Mouse (Mus musculus): ENCODE results near the gene Dlgap5. TPM values are rescaled to one million over a fixed set of nuclear protein-coding genes. Genes with fewer than 3 reads are reported as not detected.
A peak's percentile ranks its signal among the peaks of the same experiment; 100 is the strongest.

Gene Dlgap5
- polyA plus RNA-seq, 1 experiment from 2014 or later: 49.5 TPM

DNA sequence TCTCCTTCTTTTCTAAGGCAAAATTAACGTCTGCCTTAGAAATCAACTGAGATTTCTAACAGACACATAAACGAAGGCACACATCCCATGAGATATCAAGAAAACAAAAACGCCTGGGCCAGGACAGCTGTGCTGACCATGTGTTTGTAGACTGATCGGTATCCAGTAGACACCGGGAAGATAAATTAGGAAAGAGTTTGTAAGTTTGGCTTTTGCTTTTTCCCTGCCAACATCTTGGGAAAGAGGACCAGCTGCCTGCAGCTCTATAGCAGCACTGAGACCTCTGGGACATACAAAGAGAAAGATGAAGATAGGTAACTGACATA, 422 bp upstream of the Dlgap5 start:
- ATAC-seq (ENCODE audit: insufficient number of reproducible peaks, insufficient read depth, low FRiP score, low read depth): no peak
- peak overlapping the region; percentile 27; the same call in 1 of the 2 replicates for H3K27ac ChIP-seq (ENCODE audit: low read length)
- H3K27me3 ChIP-seq (ENCODE audit: control insufficient read depth, insufficient read depth, low read length): no peaks in the 10 kb centered on the region
- peaks cover 12% of the 10 kb centered on the region for H3K4me1 ChIP-seq (ENCODE audit: control insufficient read depth, insufficient read depth, low read length)
- 20% methylated on average over 5 of the region's 5 CpGs for WGBS
- peak overlapping the region; percentile 65 for H3K4me3 ChIP-seq (ENCODE audit: low read depth, low read length)
- no peaks in the 10 kb centered on the region for H3K9me3 ChIP-seq (ENCODE audit: control insufficient read depth, low read depth, low read length)
- H3K9ac ChIP-seq (replicated peaks; ENCODE audit: low read depth, low read length): peak overlapping the region; percentile 40; the same call in 1 of the 2 replicates
- peaks cover 18% of the 10 kb centered on the region; the same call in 1 of the 2 replicates for H3K36me3 ChIP-seq (ENCODE audit: control insufficient read depth, insufficient read depth, low read length)
- peak overlapping the region; percentile 44 for H3K4me2 ChIP-seq (replicated peaks; ENCODE audit: low read depth, low read length)

- Histone ChIP-seq H3K9me3 (ENCODE audit: control insufficient read depth, low read depth, low read length) (no peaks in the 10 kb centered on the region), H3K9ac (replicated peaks; ENCODE audit: low read depth, low read length) (peak overlapping the region; percentile 46), H3K36me3 (ENCODE audit: control insufficient read depth, insufficient read depth, low read length) (peaks cover 23% of the 10 kb centered on the region), H3K4me3 (ENCODE audit: low read depth, low read length) (peak overlapping the region; percentile 65), H3K27ac (ENCODE audit: low read length) (no peak overlapping the region), H3K4me2 (replicated peaks; ENCODE audit: low read depth, low read length) (peak overlapping the region; percentile 44), H3K27me3 (ENCODE audit: control insufficient read depth, insufficient read depth, low read length) (no peaks in the 10 kb centered on the region), H3K4me1 (ENCODE audit: control insufficient read depth, insufficient read depth, low read length) (peaks cover 12% of the 10 kb centered on the region)
- no peak for ATAC-seq (ENCODE audit: insufficient number of reproducible peaks, insufficient read depth, low FRiP score, low read depth)
- 22% methylated on average over 3 of the region's 3 CpGs for WGBS
Observed at GRCm38 (mm10) chr14:47417346-47417745, 861 bp downstream of the Dlgap5 start.

DNA sequence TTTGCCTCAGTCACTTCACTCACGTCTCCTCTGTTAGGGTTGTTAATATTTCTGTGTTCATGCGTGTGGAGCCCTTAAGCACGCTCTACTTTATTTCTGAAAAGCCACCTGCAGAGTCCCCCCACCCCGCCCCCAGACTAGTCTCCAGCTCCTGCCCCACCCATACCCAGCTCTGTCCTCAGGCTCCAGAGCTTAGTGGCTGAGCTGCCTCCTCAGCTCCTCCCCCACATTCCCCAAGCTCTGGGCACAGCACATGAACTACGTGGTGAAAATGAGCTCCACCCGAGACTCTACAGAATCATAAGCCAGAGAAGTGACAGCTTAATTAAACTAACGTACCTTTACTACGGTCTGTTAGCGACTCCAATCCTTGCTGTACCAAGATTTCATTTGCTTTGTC, 12.2 kb downstream of the Dlgap5 start:
- H3K4me2 ChIP-seq (replicated peaks; ENCODE audit: low read depth, low read length): no peak overlapping the region
- H3K27ac ChIP-seq (ENCODE audit: low read length): no peak overlapping the region
- H3K36me3 ChIP-seq (ENCODE audit: control insufficient read depth, insufficient read depth, low read length): peaks cover 67% of the 10 kb centered on the region
- ATAC-seq (ENCODE audit: insufficient number of reproducible peaks, insufficient read depth, low FRiP score, low read depth): no peak
- H3K4me3 ChIP-seq (ENCODE audit: low read depth, low read length): no peak overlapping the region
- H3K9ac ChIP-seq (replicated peaks; ENCODE audit: low read depth, low read length): no peak overlapping the region
- H3K9me3 ChIP-seq (ENCODE audit: control insufficient read depth, low read depth, low read length): no peaks in the 10 kb centered on the region
- no peaks in the 10 kb centered on the region for H3K4me1 ChIP-seq (ENCODE audit: control insufficient read depth, insufficient read depth, low read length)
- no peaks in the 10 kb centered on the region for H3K27me3 ChIP-seq (ENCODE audit: control insufficient read depth, insufficient read depth, low read length)
- WGBS: 76% methylated on average over 9 of the region's 9 CpGs

- Histone ChIP-seq H3K4me1 (ENCODE audit: control insufficient read depth, insufficient read depth, low read length) (no peaks in the 10 kb centered on the region), H3K9ac (replicated peaks; ENCODE audit: low read depth, low read length) (no peak overlapping the region), H3K27me3 (ENCODE audit: control insufficient read depth, insufficient read depth, low read length) (no peaks in the 10 kb centered on the region), H3K36me3 (ENCODE audit: control insufficient read depth, insufficient read depth, low read length) (peaks cover 55% of the 10 kb centered on the region), H3K4me3 (ENCODE audit: low read depth, low read length) (no peak overlapping the region), H3K4me2 (replicated peaks; ENCODE audit: low read depth, low read length) (no peak overlapping the region), H3K9me3 (ENCODE audit: control insufficient read depth, low read depth, low read length) (no peaks in the 10 kb centered on the region), H3K27ac (ENCODE audit: low read length) (no peak overlapping the region)
- no peak for ATAC-seq (ENCODE audit: insufficient number of reproducible peaks, insufficient read depth, low FRiP score, low read depth)
- WGBS: 93% methylated on average over 8 of the region's 8 CpGs
Observed at GRCm38 (mm10) chr14:47402735-47403134, 15.5 kb downstream of the Dlgap5 start.

- H3K4me1 ChIP-seq (ENCODE audit: control insufficient read depth, insufficient read depth, low read length): no peaks in the 10 kb centered on the region
- H3K27me3 ChIP-seq (ENCODE audit: control insufficient read depth, insufficient read depth, low read length): no peaks in the 10 kb centered on the region
- H3K36me3 ChIP-seq (ENCODE audit: control insufficient read depth, insufficient read depth, low read length): peaks cover 57% of the 10 kb centered on the region
- H3K9me3 ChIP-seq (ENCODE audit: control insufficient read depth, low read depth, low read length): no peaks in the 10 kb centered on the region
- H3K27ac ChIP-seq (ENCODE audit: low read length): no peak overlapping the region
- WGBS: 70% methylated on average over 5 of the region's 5 CpGs
- no peak for ATAC-seq (ENCODE audit: insufficient number of reproducible peaks, insufficient read depth, low FRiP score, low read depth)
- no peak overlapping the region for H3K9ac ChIP-seq (replicated peaks; ENCODE audit: low read depth, low read length)
- H3K4me2 ChIP-seq (replicated peaks; ENCODE audit: low read depth, low read length): no peak overlapping the region
- no peak overlapping the region for H3K4me3 ChIP-seq (ENCODE audit: low read depth, low read length)
Observed at GRCm38 (mm10) chr14:47396165-47396652, 22.0 kb downstream of the Dlgap5 start.

- Histone ChIP-seq H3K9ac (replicated peaks; ENCODE audit: low read depth, low read length) (no peak overlapping the region), H3K9me3 (ENCODE audit: control insufficient read depth, low read depth, low read length) (no peaks in the 10 kb centered on the region), H3K36me3 (ENCODE audit: control insufficient read depth, insufficient read depth, low read length) (peaks cover 62% of the 10 kb centered on the region), H3K27me3 (ENCODE audit: control insufficient read depth, insufficient read depth, low read length) (no peaks in the 10 kb centered on the region), H3K4me1 (ENCODE audit: control insufficient read depth, insufficient read depth, low read length) (no peaks in the 10 kb centered on the region), H3K4me2 (replicated peaks; ENCODE audit: low read depth, low read length) (no peak overlapping the region), H3K27ac (ENCODE audit: low read length) (no peak overlapping the region), H3K4me3 (ENCODE audit: low read depth, low read length) (no peak overlapping the region)
- no peak for ATAC-seq (ENCODE audit: insufficient number of reproducible peaks, insufficient read depth, low FRiP score, low read depth)
- WGBS: 90% methylated on average over 15 of the region's 15 CpGs
Observed at GRCm38 (mm10) chr14:47395462-47396026, 22.7 kb downstream of the Dlgap5 start.

DNA sequence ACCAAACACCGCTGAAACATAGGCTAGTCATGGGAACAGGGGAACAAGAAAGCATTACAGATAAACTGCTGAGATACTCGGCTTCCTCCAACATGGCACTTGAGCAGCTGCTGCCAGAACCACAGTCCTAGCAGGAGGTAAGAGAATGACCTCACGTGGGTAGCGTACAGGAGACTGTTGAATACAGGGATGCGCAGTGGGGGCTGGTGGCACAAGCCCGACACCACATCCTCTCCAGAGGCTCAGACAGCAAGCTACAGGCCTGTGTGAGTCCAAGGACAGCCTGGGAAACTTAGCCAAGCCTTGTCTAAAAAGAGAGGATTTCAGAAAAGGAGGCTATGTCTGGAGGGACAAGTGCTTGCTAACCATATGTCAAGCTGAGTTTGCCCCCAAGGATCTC, 23.2 kb downstream of the Dlgap5 start:
- H3K36me3 ChIP-seq (ENCODE audit: control insufficient read depth, insufficient read depth, low read length): peaks cover 67% of the 10 kb centered on the region
- no peak overlapping the region for H3K9ac ChIP-seq (replicated peaks; ENCODE audit: low read depth, low read length)
- WGBS: 97% methylated on average over 6 of the region's 6 CpGs
- no peak overlapping the region for H3K4me3 ChIP-seq (ENCODE audit: low read depth, low read length)
- H3K27ac ChIP-seq (ENCODE audit: low read length): no peak overlapping the region
- H3K4me2 ChIP-seq (replicated peaks; ENCODE audit: low read depth, low read length): no peak overlapping the region
- no peaks in the 10 kb centered on the region for H3K4me1 ChIP-seq (ENCODE audit: control insufficient read depth, insufficient read depth, low read length)
- ATAC-seq (ENCODE audit: insufficient number of reproducible peaks, insufficient read depth, low FRiP score, low read depth): no peak
- H3K9me3 ChIP-seq (ENCODE audit: control insufficient read depth, low read depth, low read length): no peaks in the 10 kb centered on the region
- no peaks in the 10 kb centered on the region for H3K27me3 ChIP-seq (ENCODE audit: control insufficient read depth, insufficient read depth, low read length)

DNA sequence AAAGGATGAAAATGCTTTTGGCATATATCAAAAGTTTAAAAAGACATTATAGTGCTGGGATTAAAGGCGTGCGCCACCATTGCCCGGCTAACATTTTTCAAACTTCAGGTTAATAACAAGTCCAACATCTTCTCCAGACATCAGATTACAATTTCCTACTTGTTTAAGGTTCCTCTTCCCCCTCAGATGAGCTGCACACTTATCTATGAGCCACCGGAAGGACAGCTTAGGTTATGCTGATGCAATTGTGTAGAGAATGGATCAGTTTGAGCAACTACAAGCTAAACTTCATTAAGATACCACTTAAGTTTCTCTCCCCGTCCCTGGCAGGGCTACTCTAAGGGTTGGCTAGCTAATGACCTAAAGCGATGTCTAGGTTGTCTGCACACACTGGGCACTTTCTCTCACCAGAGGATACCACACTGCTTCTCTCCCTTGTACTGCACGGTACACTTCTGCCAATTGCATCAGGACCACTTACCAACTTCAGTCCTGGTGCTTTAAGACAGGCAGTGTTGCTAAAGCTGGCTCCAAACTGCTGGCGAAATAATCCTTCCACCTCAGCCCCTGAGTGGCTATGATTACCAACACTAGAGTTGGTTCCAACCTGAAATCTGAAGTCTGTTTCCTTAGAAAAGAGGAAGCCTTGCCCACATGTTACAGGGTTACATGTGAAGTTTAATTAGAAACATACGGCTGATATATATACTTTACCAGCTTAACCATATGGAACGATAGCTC, 24.7 kb downstream of the Dlgap5 start:
- peaks cover 71% of the 10 kb centered on the region for H3K36me3 ChIP-seq (ENCODE audit: control insufficient read depth, insufficient read depth, low read length)
- ATAC-seq (ENCODE audit: insufficient number of reproducible peaks, insufficient read depth, low FRiP score, low read depth): no peak

More for the DNA sequence above, 24.7 kb downstream of the Dlgap5 start:
- H3K9ac ChIP-seq (replicated peaks; ENCODE audit: low read depth, low read length): no peak overlapping the region
- H3K4me2 ChIP-seq (replicated peaks; ENCODE audit: low read depth, low read length): no peak overlapping the region
- H3K27ac ChIP-seq (ENCODE audit: low read length): no peak overlapping the region
- 96% methylated on average over 10 of the region's 10 CpGs for WGBS
- no peak overlapping the region for H3K4me3 ChIP-seq (ENCODE audit: low read depth, low read length)
- no peaks in the 10 kb centered on the region for H3K4me1 ChIP-seq (ENCODE audit: control insufficient read depth, insufficient read depth, low read length)
- H3K27me3 ChIP-seq (ENCODE audit: control insufficient read depth, insufficient read depth, low read length): no peaks in the 10 kb centered on the region
- no peaks in the 10 kb centered on the region for H3K9me3 ChIP-seq (ENCODE audit: control insufficient read depth, low read depth, low read length)

Data from stomach, embryonic 14.5 days (tissue).